Mouse (Mus musculus) myocyte (in vitro differentiated cells): ENCODE data around the gene Stn1.

Source experiments
- CEBPB ChIP-seq: IDR thresholded peaks from 2 replicates; pipeline ENCODE4 v1.6.1; 2011; ENCODE audit warnings: mild to moderate bottlenecking, moderate library complexity; ENCODE audit not compliant: poor library complexity, insufficient read depth, severe bottlenecking
- E2F4 ChIP-seq: IDR thresholded peaks from one replicate; pipeline ENCODE4 v1.6.1; 2011; ENCODE audit warnings: mild to moderate bottlenecking, control low read depth, moderate library complexity; ENCODE audit not compliant: insufficient read depth
- MAX ChIP-seq: IDR thresholded peaks from one replicate; pipeline ENCODE4 v1.6.1; 2011; ENCODE audit warnings: low read depth, mild to moderate bottlenecking, control low read depth
- MYOD1 ChIP-seq, 3 experiments: IDR thresholded peaks; one replicate each; pipeline ENCODE4 v1.6.1; 2011; ENCODE audit warnings: control low read depth in 2 of 3, low read depth in 2 of 3, mild to moderate bottlenecking in 2 of 3, moderate library complexity in 1 of 3; ENCODE audit not compliant: insufficient read length in 2 of 3, control insufficient read depth in 1 of 3
- MYOG ChIP-seq, 3 experiments: IDR thresholded peaks; one replicate each; pipeline ENCODE4 v1.6.1; 2011; ENCODE audit warnings: control low read depth in 2 of 3, low read depth in 2 of 3, mild to moderate bottlenecking in 2 of 3; ENCODE audit not compliant: insufficient read length in 2 of 3, control insufficient read depth in 1 of 3, insufficient read depth in 1 of 3
- POLR2A ChIP-seq: IDR thresholded peaks from one replicate; pipeline ENCODE4 v1.6.1; 2011; ENCODE audit warnings: low read depth, mild to moderate bottlenecking, control low read depth, moderate library complexity; ENCODE audit not compliant: insufficient read length
- POLR2AphosphoS2 ChIP-seq: IDR thresholded peaks from one replicate; pipeline ENCODE4 v1.6.1; 2011; ENCODE audit warnings: low read depth, control low read depth; ENCODE audit not compliant: insufficient read length
- REST ChIP-seq: IDR thresholded peaks from one replicate; pipeline ENCODE4 v1.6.1; 2011; ENCODE audit warnings: mild to moderate bottlenecking, control low read depth, moderate library complexity; ENCODE audit not compliant: insufficient read depth, insufficient read length
- SRF ChIP-seq: IDR thresholded peaks from one replicate; pipeline ENCODE4 v1.6.1; 2011; ENCODE audit warnings: low read depth; ENCODE audit not compliant: control insufficient read depth, insufficient read length
- TCF12 ChIP-seq: IDR thresholded peaks from one replicate; pipeline ENCODE4 v1.6.1; 2011; ENCODE audit warnings: mild to moderate bottlenecking, control low read depth; ENCODE audit not compliant: poor library complexity, insufficient read depth, severe bottlenecking
- TCF3 ChIP-seq: IDR thresholded peaks from one replicate; pipeline ENCODE4 v1.6.1; 2011; ENCODE audit warnings: low read depth, control low read depth; ENCODE audit not compliant: insufficient read length
- USF1 ChIP-seq: IDR thresholded peaks from one replicate; pipeline ENCODE4 v1.6.1; 2011; ENCODE audit warnings: low read depth, mild to moderate bottlenecking, control low read depth, moderate library complexity

DNA sequence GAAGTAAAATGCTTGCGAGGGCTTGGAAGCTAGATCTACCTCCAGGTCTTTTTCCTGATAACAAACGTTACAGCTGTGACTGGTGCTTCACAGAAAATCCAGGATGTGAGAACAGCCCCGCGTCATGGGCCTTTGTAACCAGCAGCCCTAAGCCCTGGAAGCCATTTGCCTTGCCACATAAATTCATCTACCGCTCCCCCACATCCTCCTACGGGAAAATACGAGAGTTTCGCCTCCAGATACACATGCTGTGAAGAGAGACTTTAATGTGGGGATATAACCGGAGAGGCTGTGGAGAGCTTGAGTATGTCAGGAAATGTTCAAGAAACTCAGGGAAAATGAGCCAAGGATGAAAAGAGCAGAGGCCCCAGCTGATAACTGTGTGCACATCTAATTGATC, 11.9 kb upstream of the Stn1 start:
- TF ChIP-seq MAX = no peak
- TF ChIP-seq POLR2A = no peak
- TF ChIP-seq TCF3 = no peak
- no peak for TF ChIP-seq USF1
- no peak for TF ChIP-seq CEBPB
- no peak for TF ChIP-seq E2F4
- no peak for TF ChIP-seq TCF12
- no peak for TF ChIP-seq POLR2AphosphoS2
- TF ChIP-seq MYOD1 (IDR thresholded peaks at IDR 0.05; ENCODE audit: control insufficient read depth in 1 of 3, insufficient read length in 2 of 3, low read depth in 2 of 3) = no peak
- no peak for TF ChIP-seq MYOG (IDR thresholded peaks at IDR 0.05; ENCODE audit: control insufficient read depth in 1 of 3, insufficient read depth in 1 of 3, insufficient read length in 2 of 3, low read depth in 2 of 3)
- TF ChIP-seq SRF = no peak
- TF ChIP-seq REST = no peak
